Mouse (Mus musculus) myocyte (in vitro differentiated cells): ENCODE measurements around the gene Slc12a8.

ENCODE experiments used
- CEBPB ChIP-seq: IDR thresholded peaks from 2 replicates; pipeline ENCODE4 v1.6.1; 2011; ENCODE audit warnings: mild to moderate bottlenecking, moderate library complexity; ENCODE audit not compliant: poor library complexity, insufficient read depth, severe bottlenecking
- MYOD1 ChIP-seq, 3 experiments: IDR thresholded peaks; one replicate each; pipeline ENCODE4 v1.6.1; 2011; ENCODE audit warnings: control low read depth in 2 of 3, low read depth in 2 of 3, mild to moderate bottlenecking in 2 of 3, moderate library complexity in 1 of 3; ENCODE audit not compliant: insufficient read length in 2 of 3, control insufficient read depth in 1 of 3
- POLR2A ChIP-seq: IDR thresholded peaks from one replicate; pipeline ENCODE4 v1.6.1; 2011; ENCODE audit warnings: low read depth, mild to moderate bottlenecking, control low read depth, moderate library complexity; ENCODE audit not compliant: insufficient read length

DNA sequence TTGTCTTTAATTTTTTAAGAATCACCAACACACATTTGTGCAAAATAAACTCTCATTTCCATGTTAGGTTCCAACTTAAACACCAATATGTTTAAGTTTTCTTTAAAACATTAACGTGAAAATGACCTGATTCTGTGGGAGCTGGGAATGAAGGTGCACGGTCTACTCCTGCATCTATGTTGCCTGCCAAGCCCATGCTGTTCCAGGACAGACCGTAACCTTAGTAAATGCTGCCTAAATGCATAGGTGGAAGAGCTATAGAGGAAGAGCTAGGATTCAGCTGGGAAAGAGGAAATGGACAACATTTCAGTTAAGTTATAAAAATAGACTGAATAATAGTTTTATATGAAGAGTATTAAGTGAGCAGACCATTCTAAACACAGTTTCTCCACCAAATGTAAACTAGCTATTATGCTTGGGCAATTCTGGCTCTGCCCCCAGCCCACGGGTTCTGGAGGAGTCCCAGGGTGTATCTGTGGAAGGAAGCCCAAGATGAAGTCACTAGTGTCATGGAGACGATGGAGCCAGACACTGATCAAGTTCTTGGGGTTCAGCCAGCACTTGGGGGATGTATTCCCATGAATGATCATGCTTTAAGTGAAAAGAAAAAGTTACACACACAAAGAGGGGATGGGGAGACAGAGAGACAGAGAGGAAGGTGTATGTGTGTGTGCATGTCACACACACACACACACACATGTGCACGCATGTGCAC lies 95.1 kb downstream of the Slc12a8 start:
- no peak for TF ChIP-seq CEBPB
- TF ChIP-seq MYOD1 (IDR thresholded peaks at IDR 0.05; ENCODE audit: control insufficient read depth in 1 of 3, insufficient read length in 2 of 3, low read depth in 2 of 3), result no peak
- no peak for TF ChIP-seq POLR2A
